Mouse (Mus musculus): ENCODE results near the gene Cbarp. TPM values are rescaled to one million over a fixed set of nuclear protein-coding genes. Genes with fewer than 3 reads are reported as not detected.
"Not testable (repeated sequence)": the region's sequence is repeated elsewhere in the genome, so short reads cannot be mapped to it uniquely, and the experiment has no call there.

Cbarp gene
- polyA plus RNA-seq, 1 experiment from 2014 or later: 10.1 TPM

DNA sequence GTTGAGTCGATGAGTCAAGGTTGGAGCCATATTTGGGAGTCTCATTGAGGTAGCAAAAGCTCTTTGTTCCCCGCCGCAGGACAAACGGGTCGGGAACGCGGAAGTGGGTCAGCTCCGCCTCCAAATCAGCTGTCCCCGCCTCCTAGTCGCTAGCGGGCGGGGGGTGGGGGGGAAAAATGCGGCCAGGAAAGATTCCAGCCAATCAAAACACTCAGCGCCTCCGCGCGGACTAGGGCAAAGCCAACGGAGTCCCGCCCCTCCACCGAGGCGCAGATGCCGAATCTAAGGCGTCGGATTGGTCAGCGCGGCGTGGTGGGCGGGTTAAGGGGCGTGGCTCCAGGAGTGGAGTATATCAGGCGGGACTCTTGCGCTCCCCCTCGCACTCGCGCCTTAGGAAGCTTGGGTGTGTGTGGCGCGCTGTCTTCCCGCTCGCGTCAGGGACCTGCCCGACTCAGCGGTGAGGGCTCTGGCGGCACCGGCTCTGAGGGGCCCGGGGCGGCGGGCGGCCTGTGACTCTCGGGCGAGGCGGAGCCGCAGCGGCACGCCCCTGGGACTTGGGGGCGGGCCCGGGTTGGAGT, 26.9 kb upstream of the Cbarp start:
- Histone ChIP-seq H3K4me2 (replicated peaks; ENCODE audit: low read depth, low read length) (peak overlapping the region; percentile 71), H3K4me1 (ENCODE audit: control insufficient read depth, insufficient read depth, low read length) (peaks cover 48% of the 10 kb centered on the region), H3K27me3 (ENCODE audit: control insufficient read depth, insufficient read depth, low read length) (no peaks in the 10 kb centered on the region), H3K36me3 (ENCODE audit: control insufficient read depth, insufficient read depth, low read length) (peaks cover 26% of the 10 kb centered on the region), H3K27ac (ENCODE audit: low read length) (peak overlapping the region; percentile 100), H3K4me3 (ENCODE audit: low read depth, low read length) (peak overlapping the region; percentile 88), H3K9ac (replicated peaks; ENCODE audit: low read depth, low read length) (peak overlapping the region; percentile 97), H3K9me3 (ENCODE audit: control insufficient read depth, low read depth, low read length) (no peaks in the 10 kb centered on the region)
- WGBS: under 1% methylated on average over 55 of the region's 55 CpGs
- ATAC-seq (ENCODE audit: insufficient number of reproducible peaks, insufficient read depth, low FRiP score, low read depth): peak; percentile 88

DNA sequence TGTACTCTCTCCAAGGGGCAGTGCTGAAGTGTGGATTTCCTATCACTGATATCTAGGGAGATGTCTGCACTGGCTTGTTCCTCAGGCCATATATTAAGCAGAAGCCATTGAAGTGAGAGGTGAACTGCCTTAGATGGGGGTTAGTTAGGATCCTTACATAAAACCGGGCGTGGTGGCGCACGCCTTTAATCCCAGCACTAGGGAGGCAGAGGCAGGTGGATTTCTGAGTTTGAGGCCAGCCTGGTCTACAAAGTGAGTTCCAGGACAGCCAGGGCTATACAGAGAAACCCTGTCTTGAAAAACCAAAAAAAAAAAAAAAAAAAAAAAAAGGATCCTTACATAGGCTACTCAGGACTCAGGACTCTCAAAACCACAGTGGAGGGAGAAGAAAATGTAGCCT, 25.5 kb upstream of the Cbarp start:
- not testable (repeated sequence) for H3K4me3 ChIP-seq (ENCODE audit: low read depth, low read length); H3K9me3 ChIP-seq (ENCODE audit: control insufficient read depth, low read depth, low read length); H3K9ac ChIP-seq (replicated peaks; ENCODE audit: low read depth, low read length); H3K27me3 ChIP-seq (ENCODE audit: control insufficient read depth, insufficient read depth, low read length); ATAC-seq (ENCODE audit: insufficient number of reproducible peaks, insufficient read depth, low FRiP score, low read depth); H3K4me2 ChIP-seq (replicated peaks; ENCODE audit: low read depth, low read length)
- WGBS: 90% methylated on average over 4 of the region's 4 CpGs
- Histone ChIP-seq H3K4me1 (ENCODE audit: control insufficient read depth, insufficient read depth, low read length) (peaks cover 57% of the 10 kb centered on the region), H3K36me3 (ENCODE audit: control insufficient read depth, insufficient read depth, low read length) (peaks cover 14% of the 10 kb centered on the region), H3K27ac (ENCODE audit: low read length) (peak overlapping the region; percentile 55)

DNA sequence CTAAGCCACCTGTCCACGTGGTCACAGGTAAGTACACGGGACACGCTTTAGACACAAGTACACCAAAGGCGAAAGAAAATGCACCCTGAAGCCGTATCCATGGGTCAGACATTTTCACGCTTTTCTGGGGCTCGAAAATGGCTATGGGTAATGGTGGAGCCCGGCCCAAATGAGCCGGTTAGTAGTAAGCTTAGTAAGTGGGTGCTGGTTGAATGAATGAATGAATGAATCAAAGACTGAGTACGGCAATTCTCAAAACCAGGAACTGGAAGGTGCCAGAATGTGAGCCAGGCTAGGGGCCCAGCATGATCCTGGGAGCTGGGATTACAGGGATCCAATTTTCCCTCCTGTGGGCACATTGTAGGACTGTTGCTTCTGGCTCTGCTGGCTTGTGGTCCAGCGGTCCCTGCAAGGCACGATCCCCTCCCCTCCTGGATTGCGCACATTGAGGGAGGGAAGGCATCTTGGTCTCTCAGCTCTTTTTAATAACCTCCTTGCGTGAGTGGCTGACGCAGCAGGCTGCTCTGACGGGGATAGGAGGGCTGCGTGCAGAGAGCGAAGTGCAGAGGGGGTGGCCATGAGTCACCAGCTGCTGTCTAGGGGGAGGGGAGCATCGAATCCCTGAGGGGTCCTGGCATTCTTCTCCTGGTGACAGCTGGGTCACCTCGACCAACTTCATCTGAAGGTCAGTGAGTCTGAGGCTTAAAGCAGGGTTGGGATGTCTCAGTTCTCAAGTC, 24.9 kb upstream of the Cbarp start, which contains the start of gene Cirbp:
Gene Cirbp (plus strand): TSS at position 594 of the 737 bp plus-strand sequence.
- Histone ChIP-seq H3K27ac (ENCODE audit: low read length) (peak within 1 kb of the TSS; percentile 78), H3K4me3 (ENCODE audit: low read depth, low read length) (peak within 1 kb of the TSS; percentile 30), H3K4me1 (ENCODE audit: control insufficient read depth, insufficient read depth, low read length) (peaks cover 62% of the 10 kb centered on the region), H3K9ac (replicated peaks; ENCODE audit: low read depth, low read length) (peak within 1 kb of the TSS; percentile 34; the same call in 1 of the 2 replicates), H3K27me3 (ENCODE audit: control insufficient read depth, insufficient read depth, low read length) (no peaks in the 10 kb centered on the region), H3K9me3 (ENCODE audit: control insufficient read depth, low read depth, low read length) (no peaks in the 10 kb centered on the region), H3K4me2 (replicated peaks; ENCODE audit: low read depth, low read length) (peak within 1 kb of the TSS; percentile 92), H3K36me3 (ENCODE audit: control insufficient read depth, insufficient read depth, low read length) (peaks cover 9% of the 10 kb centered on the region)
- no peak for ATAC-seq (ENCODE audit: insufficient number of reproducible peaks, insufficient read depth, low FRiP score, low read depth)
- 14% methylated on average over 20 of the region's 20 CpGs for WGBS

DNA sequence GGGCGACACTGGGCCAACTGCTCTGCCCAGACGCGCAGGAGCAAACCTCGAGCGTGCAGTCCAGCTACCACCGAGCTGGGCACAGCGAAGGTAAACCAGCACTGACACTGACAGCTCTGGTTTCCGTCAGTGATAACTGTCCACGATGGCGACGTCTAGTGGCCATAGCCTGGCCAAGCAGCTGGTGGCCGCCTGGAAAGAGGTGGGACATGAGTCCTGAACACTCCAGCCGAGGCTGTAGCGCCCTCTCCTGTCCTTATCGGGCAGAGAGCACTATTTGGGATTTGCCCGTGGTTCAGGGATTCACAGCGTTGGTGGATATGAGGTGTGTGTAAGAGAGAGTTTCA, 24.3 kb upstream of the Cbarp start:
- Histone ChIP-seq H3K9me3 (ENCODE audit: control insufficient read depth, low read depth, low read length) (no peaks in the 10 kb centered on the region), H3K9ac (replicated peaks; ENCODE audit: low read depth, low read length) (peak overlapping the region; percentile 34; the same call in 1 of the 2 replicates), H3K27me3 (ENCODE audit: control insufficient read depth, insufficient read depth, low read length) (no peaks in the 10 kb centered on the region), H3K4me2 (replicated peaks; ENCODE audit: low read depth, low read length) (peak overlapping the region; percentile 92), H3K27ac (ENCODE audit: low read length) (peak overlapping the region; percentile 56; the same call in 1 of the 2 replicates), H3K4me3 (ENCODE audit: low read depth, low read length) (peak overlapping the region; percentile 30), H3K4me1 (ENCODE audit: control insufficient read depth, insufficient read depth, low read length) (peaks cover 68% of the 10 kb centered on the region), H3K36me3 (ENCODE audit: control insufficient read depth, insufficient read depth, low read length) (peaks cover 3% of the 10 kb centered on the region; the same call in 1 of the 2 replicates)
- ATAC-seq (ENCODE audit: insufficient number of reproducible peaks, insufficient read depth, low FRiP score, low read depth): peak; percentile 34; the same call in 1 of the 2 replicates
- 0% methylated on average over 17 of the region's 17 CpGs for WGBS

DNA sequence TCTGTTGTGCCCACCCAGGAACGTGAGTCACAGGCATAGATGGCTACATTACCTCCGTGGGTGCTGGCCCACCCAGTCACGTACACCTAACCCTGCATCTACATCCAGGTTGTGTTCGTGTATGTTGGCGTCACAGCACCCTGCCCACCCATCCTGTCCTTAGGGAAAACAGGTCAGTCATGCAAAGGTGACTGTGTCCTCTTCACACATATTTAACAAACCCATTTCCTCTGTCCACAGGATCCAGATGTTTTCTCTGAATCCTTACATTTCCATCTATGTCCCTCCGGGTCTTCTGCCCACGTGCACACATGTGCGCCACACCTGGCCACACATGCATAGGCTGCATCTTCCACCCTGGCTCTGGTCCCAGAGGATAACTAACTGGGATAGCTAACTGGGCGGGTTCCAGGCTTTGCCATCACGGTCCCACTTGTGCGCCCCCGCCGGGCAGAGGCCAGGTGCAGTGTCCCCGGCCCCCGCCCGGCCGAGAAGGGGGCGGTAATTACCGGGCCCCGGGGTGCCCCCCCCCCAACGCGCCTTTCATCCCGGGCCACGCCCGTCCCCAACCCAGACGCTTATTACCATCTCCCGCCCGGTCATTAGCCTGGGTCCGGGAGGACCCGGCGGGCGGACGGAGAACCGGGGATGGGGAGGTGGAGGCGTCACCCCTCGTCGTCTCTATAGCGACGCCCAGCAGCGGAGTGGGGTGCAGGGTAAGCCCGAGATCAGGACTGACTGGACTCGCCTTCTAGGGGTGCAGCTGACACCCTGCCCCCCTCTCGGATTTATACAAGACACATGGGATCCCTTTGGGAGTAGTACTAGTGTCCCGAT, 23.7 kb upstream of the Cbarp start:
- ATAC-seq (ENCODE audit: insufficient number of reproducible peaks, insufficient read depth, low FRiP score, low read depth): no peak; the same call in 1 of the 2 replicates
- peak overlapping the region; percentile 92 for H3K4me2 ChIP-seq (replicated peaks; ENCODE audit: low read depth, low read length)
- no peaks in the 10 kb centered on the region for H3K36me3 ChIP-seq (ENCODE audit: control insufficient read depth, insufficient read depth, low read length)
- H3K9me3 ChIP-seq (ENCODE audit: control insufficient read depth, low read depth, low read length): no peaks in the 10 kb centered on the region
- peak overlapping the region; percentile 30 for H3K4me3 ChIP-seq (ENCODE audit: low read depth, low read length)
- WGBS: 9% methylated on average over 44 of the region's 44 CpGs
- peak overlapping the region; percentile 34; the same call in 1 of the 2 replicates for H3K9ac ChIP-seq (replicated peaks; ENCODE audit: low read depth, low read length)
- peaks cover 65% of the 10 kb centered on the region for H3K4me1 ChIP-seq (ENCODE audit: control insufficient read depth, insufficient read depth, low read length)
- H3K27ac ChIP-seq (ENCODE audit: low read length): peak overlapping the region; percentile 56
- H3K27me3 ChIP-seq (ENCODE audit: control insufficient read depth, insufficient read depth, low read length): no peaks in the 10 kb centered on the region

DNA sequence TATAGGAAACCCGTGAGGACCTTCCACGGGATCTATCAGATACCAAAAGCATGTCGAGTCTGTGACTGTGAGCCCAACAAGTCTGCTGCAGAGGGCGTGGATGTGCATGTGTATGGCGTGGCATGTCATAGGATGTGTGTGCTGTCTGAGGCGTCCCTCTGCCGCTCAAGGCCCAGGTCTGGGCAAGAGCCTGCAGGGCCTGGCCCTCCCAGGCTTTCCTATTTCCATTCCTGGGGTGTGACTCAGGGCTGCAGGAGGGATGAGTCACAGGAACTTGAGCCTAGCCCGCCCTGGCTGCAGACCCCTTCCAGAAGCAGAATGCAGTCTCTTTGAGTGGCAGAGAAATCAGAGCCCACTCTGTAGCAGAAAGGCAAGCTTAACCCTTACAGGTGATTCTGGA, 23.1 kb upstream of the Cbarp start:
- Histone ChIP-seq H3K4me2 (replicated peaks; ENCODE audit: low read depth, low read length) (no peak overlapping the region), H3K9ac (replicated peaks; ENCODE audit: low read depth, low read length) (no peak overlapping the region), H3K27ac (ENCODE audit: low read length) (peak overlapping the region; percentile 56), H3K9me3 (ENCODE audit: control insufficient read depth, low read depth, low read length) (no peaks in the 10 kb centered on the region), H3K4me3 (ENCODE audit: low read depth, low read length) (no peak overlapping the region), H3K27me3 (ENCODE audit: control insufficient read depth, insufficient read depth, low read length) (no peaks in the 10 kb centered on the region), H3K36me3 (ENCODE audit: control insufficient read depth, insufficient read depth, low read length) (no peaks in the 10 kb centered on the region), H3K4me1 (ENCODE audit: control insufficient read depth, insufficient read depth, low read length) (peaks cover 65% of the 10 kb centered on the region)
- 67% methylated on average over 8 of the region's 8 CpGs for WGBS
- no peak for ATAC-seq (ENCODE audit: insufficient number of reproducible peaks, insufficient read depth, low FRiP score, low read depth)

DNA sequence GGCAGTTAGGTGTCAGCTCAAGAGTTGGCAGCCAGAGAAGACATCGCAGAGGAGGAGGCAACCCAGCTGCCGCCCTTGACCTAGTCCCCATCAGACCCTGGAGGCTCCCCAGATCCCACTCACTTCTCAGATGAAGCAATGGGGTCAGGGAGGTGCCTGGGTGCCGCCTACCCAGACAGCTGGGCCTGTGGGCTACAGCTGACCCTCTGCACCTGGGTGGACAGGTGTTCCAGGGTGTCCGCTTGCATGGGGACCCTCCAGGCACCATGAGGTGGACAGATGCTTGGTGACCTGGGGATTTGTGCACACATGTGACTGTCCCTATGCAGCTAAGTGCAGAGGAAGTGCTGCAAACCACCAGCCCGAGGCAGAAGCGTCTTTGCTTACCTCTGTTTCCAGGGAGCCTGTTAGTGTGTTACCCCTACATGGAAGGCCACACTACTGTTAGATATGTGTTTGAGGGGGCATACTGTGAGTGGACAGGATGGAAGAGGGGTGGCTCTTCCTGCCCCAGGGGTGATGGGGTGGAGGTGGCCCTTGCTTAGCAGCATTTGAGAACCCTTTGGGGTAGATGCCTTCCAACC, 22.2 kb upstream of the Cbarp start:
- no peak overlapping the region for H3K4me2 ChIP-seq (replicated peaks; ENCODE audit: low read depth, low read length)
- H3K9me3 ChIP-seq (ENCODE audit: control insufficient read depth, low read depth, low read length): no peaks in the 10 kb centered on the region
- no peak overlapping the region for H3K4me3 ChIP-seq (ENCODE audit: low read depth, low read length)
- no peaks in the 10 kb centered on the region for H3K27me3 ChIP-seq (ENCODE audit: control insufficient read depth, insufficient read depth, low read length)
- WGBS: 66% methylated on average over 6 of the region's 6 CpGs
- peaks cover 71% of the 10 kb centered on the region for H3K4me1 ChIP-seq (ENCODE audit: control insufficient read depth, insufficient read depth, low read length)
- H3K36me3 ChIP-seq (ENCODE audit: control insufficient read depth, insufficient read depth, low read length): no peaks in the 10 kb centered on the region
- ATAC-seq (ENCODE audit: insufficient number of reproducible peaks, insufficient read depth, low FRiP score, low read depth): no peak
- no peak overlapping the region for H3K9ac ChIP-seq (replicated peaks; ENCODE audit: low read depth, low read length)
- H3K27ac ChIP-seq (ENCODE audit: low read length): peak overlapping the region; percentile 96

DNA sequence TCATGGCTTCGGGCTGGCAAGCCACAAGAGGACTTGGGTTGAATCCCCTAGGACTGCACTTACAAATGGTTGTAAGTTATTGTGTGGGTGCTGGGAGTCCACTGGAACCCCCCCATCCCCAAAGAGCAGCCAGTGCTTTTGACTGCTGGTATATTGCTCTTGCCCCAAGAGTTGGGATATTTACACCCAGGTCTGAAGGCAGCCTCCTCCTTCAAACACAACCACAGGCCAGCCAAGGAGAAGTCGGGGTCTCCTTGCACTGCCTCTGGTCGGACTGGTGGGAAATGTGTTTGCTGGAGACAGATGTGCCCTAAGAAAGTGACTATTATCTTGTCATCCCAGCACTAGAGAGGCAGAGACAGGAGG, 21.6 kb upstream of the Cbarp start:
- no peaks in the 10 kb centered on the region for H3K9me3 ChIP-seq (ENCODE audit: control insufficient read depth, low read depth, low read length)
- H3K4me2 ChIP-seq (replicated peaks; ENCODE audit: low read depth, low read length): peak overlapping the region; percentile 77; the same call in 1 of the 2 replicates
- H3K27me3 ChIP-seq (ENCODE audit: control insufficient read depth, insufficient read depth, low read length): no peaks in the 10 kb centered on the region
- ATAC-seq (ENCODE audit: insufficient number of reproducible peaks, insufficient read depth, low FRiP score, low read depth): no peak
- peaks cover 5% of the 10 kb centered on the region for H3K36me3 ChIP-seq (ENCODE audit: control insufficient read depth, insufficient read depth, low read length)
- H3K4me3 ChIP-seq (ENCODE audit: low read depth, low read length): no peak overlapping the region
- 69% methylated on average over 3 of the region's 3 CpGs for WGBS
- H3K27ac ChIP-seq (ENCODE audit: low read length): peak overlapping the region; percentile 96
- H3K4me1 ChIP-seq (ENCODE audit: control insufficient read depth, insufficient read depth, low read length): peaks cover 77% of the 10 kb centered on the region
- H3K9ac ChIP-seq (replicated peaks; ENCODE audit: low read depth, low read length): no peak overlapping the region

All from stomach, embryonic 14.5 days (tissue).